Comparison of ENCODE assay signal across 27 mouse cellular contexts in the genomic region with DNA sequence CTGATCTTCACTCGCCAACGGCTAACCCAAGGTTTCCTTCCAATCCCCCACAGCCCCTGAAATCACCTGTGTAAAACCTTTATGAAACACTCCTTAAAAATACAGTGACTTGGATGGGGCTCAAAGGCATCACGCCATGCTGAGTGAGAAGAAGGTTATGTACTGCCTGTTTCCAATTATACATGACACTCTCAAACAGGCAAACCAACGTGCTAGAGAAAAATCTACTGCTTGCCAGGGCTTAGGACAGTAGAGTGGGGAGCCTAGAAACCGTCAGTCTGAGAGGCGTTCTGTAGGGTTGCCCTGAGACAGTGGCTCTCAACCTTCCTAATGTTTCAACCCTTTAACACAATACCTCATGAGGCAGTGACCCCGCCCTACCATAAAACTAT. TPM values are rescaled to one million over a fixed set of nuclear protein-coding genes. Genes with fewer than 3 reads are reported as not detected.
"Had no signal": no experiment of that assay in that cellular context is flagged by ENCODE, and none has a peak within 500 bp of the region (broad histone marks: within the 10 kb centered on the region; RNA-seq: fewer than 3 reads in every experiment).

No protein-coding gene starts in this region.

- H3K27me3 ChIP-seq: hindbrain, embryonic 12.5 days; intestine, embryonic 15.5 days; limb, embryonic 12.5 days; liver, embryonic 13.5 days; liver, embryonic 15.5 days had no signal

- H3K4me1 ChIP-seq: heart, embryonic 10.5 days; heart, embryonic 12.5 days; hindbrain, embryonic 10.5 days; hindbrain, embryonic 12.5 days; intestine, embryonic 15.5 days; limb, embryonic 10.5 days; limb, embryonic 12.5 days; liver, embryonic 13.5 days; liver, embryonic 15.5 days had no signal

- H3K36me3 ChIP-seq: heart, embryonic 10.5 days; heart, embryonic 12.5 days; hindbrain, embryonic 10.5 days; hindbrain, embryonic 12.5 days; intestine, embryonic 15.5 days; limb, embryonic 10.5 days; limb, embryonic 12.5 days; liver, embryonic 13.5 days; liver, embryonic 15.5 days had no signal

- ATAC-seq: hindbrain, embryonic 16.5 days; inflammation-experienced regulatory T-cells, adult 6 months; intestine, embryonic 15.5 days; intestine, postnatal 0 days; liver, postnatal 0 days had no signal

- DNase-seq: gastrocnemius, postnatal 10 days; gastrocnemius, postnatal 25 days; heart, adult 18-20 months; heart, postnatal 10 days; heart, postnatal 4 days; kidney, adult 18-20 months; kidney, adult 8-10 months; kidney, postnatal 10 days; kidney, postnatal 25 days; liver; liver, embryonic 13.5 days; liver, postnatal 0 days had no signal

- H3K9me3 ChIP-seq: heart, embryonic 10.5 days; heart, embryonic 12.5 days; hindbrain, embryonic 10.5 days; hindbrain, embryonic 12.5 days; intestine, embryonic 15.5 days; limb, embryonic 10.5 days; limb, embryonic 12.5 days; liver, embryonic 13.5 days; liver, embryonic 15.5 days had no signal

- H3K9ac ChIP-seq: heart, embryonic 12.5 days; hindbrain, embryonic 12.5 days; hindbrain, embryonic 14.5 days; intestine, embryonic 15.5 days; limb, embryonic 12.5 days; liver, embryonic 13.5 days; liver, embryonic 15.5 days; liver, postnatal 0 days had no signal

- H3K4me2 ChIP-seq: heart, embryonic 12.5 days; hindbrain, embryonic 12.5 days; hindbrain, embryonic 14.5 days; intestine, embryonic 15.5 days; limb, embryonic 12.5 days; liver, embryonic 11.5 days; liver, embryonic 13.5 days; liver, embryonic 15.5 days had no signal

- H3K27ac ChIP-seq: heart, embryonic 10.5 days; hindbrain, embryonic 10.5 days; hindbrain, embryonic 12.5 days; hindbrain, embryonic 14.5 days; intestine, embryonic 15.5 days; layer of hippocampus, adult 2 months; left cerebral cortex, adult 2 months; limb, embryonic 10.5 days; limb, embryonic 12.5 days; liver, embryonic 13.5 days; liver, embryonic 15.5 days had no signal

- H3K4me3 ChIP-seq: heart, embryonic 10.5 days; heart, embryonic 12.5 days; hindbrain, embryonic 10.5 days; hindbrain, embryonic 12.5 days; intestine, embryonic 15.5 days; layer of hippocampus, adult 2 months; left cerebral cortex, adult 2 months; limb, embryonic 10.5 days; limb, embryonic 12.5 days; liver, embryonic 13.5 days; liver, embryonic 15.5 days had no signal

RNA-seq across cellular contexts. Expression of a gene that starts 19.8 kb away (rescaled TPM):
- polyA plus RNA-seq: inflammation-experienced regulatory T-cells, adult 6 months; limb, embryonic 10.5 days; liver, embryonic 15.5 days; liver, postnatal 0 days had no signal
